Mouse (Mus musculus) ES-Bruce4 (cell line): ENCODE measurements around the gene M1ap.

Source experiments
- CTCF ChIP-seq: IDR thresholded peaks from one replicate; pipeline ENCODE4 v1.8.1; 2011; ENCODE audit warnings: low read depth, low read length
- EP300 ChIP-seq: IDR thresholded peaks from 2 replicates; pipeline ENCODE4 v1.6.1; 2011; ENCODE audit warnings: low read depth, low read length; ENCODE audit not compliant: insufficient read depth
- POLR2A ChIP-seq: IDR thresholded peaks from one replicate; pipeline ENCODE4 v1.8.1; 2011; ENCODE audit warnings: low read length; ENCODE audit not compliant: insufficient read depth

- TF ChIP-seq CTCF = no peak
- no peak for TF ChIP-seq POLR2A
- no peak for TF ChIP-seq EP300
Observed at GRCm38 (mm10) chr6:83023786-83024185, 77.1 kb downstream of the M1ap start.
